ENCODE assay signal across 8 mouse cellular contexts in the genomic region with DNA sequence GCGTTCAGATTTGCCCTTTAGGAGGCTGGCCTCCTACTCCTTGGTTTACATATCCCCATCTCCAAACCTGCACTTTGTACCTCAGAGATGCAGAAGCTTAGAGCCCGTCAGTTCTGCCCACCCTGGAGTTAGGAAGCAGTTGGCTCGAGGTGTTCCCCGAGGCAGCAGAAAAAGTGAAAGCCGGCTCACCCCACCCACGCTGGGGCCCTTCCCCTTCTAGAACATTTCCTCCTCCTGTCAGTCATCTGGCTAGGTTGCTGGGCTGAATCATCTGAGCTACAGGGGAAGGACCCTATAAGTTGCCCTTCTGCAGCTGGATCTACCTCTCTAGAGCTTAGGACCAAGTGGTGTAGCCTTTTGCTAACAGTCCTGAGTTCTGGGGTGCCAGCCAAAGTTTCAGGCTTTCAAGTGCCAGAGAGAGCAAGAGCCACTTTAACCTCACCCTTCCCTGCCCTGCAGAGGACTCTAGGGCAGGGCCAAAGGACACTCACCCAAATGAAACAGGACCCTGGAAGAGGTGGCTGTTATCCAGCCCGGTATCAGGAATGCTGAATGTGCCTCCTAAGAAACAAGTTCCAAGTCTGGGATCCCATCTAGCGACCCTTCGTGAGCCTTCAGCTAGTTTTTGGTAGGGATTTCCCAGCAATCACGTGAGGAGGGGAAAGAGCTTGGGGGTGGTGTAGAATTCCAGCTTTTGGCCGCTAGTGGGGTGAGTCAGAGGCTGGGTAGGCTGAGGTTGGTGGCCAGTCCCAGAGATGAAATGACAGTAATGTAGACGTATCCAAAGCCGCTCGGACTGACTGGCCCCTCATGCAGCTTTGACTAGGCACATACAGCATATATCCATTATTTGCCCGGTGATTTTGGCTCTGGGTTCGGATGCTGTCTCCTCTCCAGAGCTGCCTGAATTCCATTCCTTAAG. TPM values are rescaled to one million over a fixed set of nuclear protein-coding genes. Genes with fewer than 3 reads are reported as not detected.
DNase-seq lines count a peak whose midpoint lies in the region; ATAC-seq and TF ChIP-seq lines count a peak whose summit lies in the region.

No protein-coding gene starts in this region.

- no peak for TF ChIP-seq POLR2A in cortical plate, adult 2 months (IDR thresholded peaks at IDR 0.05; ENCODE audit: extremely low read depth, insufficient read depth, low read length)

- no peaks in the 10 kb centered on the region for H3K27me3 ChIP-seq in intestine, embryonic 16.5 days (replicated peaks; ENCODE audit: control insufficient read depth, insufficient read depth, low read length)
- H3K27me3 ChIP-seq in lung, embryonic 14.5 days (ENCODE audit: insufficient read depth, low read length) = no peaks in the 10 kb centered on the region

- WGBS in intestine, embryonic 16.5 days = 23% methylated on average over 16 of the region's 16 CpGs
- WGBS in lung, embryonic 14.5 days = 24% methylated on average over 16 of the region's 16 CpGs

- H3K9me3 ChIP-seq in intestine, embryonic 16.5 days (ENCODE audit: control insufficient read depth, low read length) = no peaks in the 10 kb centered on the region
- H3K9me3 ChIP-seq in lung, embryonic 14.5 days (ENCODE audit: low read depth, low read length) = no peaks in the 10 kb centered on the region

- peak overlapping the region; percentile 11 for H3K27ac ChIP-seq in cortical plate, adult 2 months (ENCODE audit: insufficient read depth, low read length)
- peak overlapping the region; percentile 65 for H3K27ac ChIP-seq in intestine, embryonic 16.5 days (ENCODE audit: low read length)
- peak overlapping the region; percentile 71; the same call in 1 of the 2 replicates for H3K27ac ChIP-seq in lung, embryonic 14.5 days (ENCODE audit: low read depth)

- peaks cover 12% of the 10 kb centered on the region; the same call in 1 of the 2 replicates for H3K4me1 ChIP-seq in cortical plate, adult 2 months (ENCODE audit: control insufficient read depth, insufficient read depth, low read length)
- peaks cover 50% of the 10 kb centered on the region for H3K4me1 ChIP-seq in intestine, embryonic 16.5 days (ENCODE audit: control insufficient read depth, insufficient read depth, low read length)
- H3K4me1 ChIP-seq in lung, embryonic 14.5 days (ENCODE audit: insufficient read depth) = peaks cover 15% of the 10 kb centered on the region

- H3K9ac ChIP-seq in intestine, embryonic 16.5 days (ENCODE audit: low read depth, low read length) = peak overlapping the region; percentile 60
- peak overlapping the region; percentile 34; the same call in 1 of the 2 replicates for H3K9ac ChIP-seq in lung, embryonic 14.5 days

- TF ChIP-seq CTCF in cortical plate, adult 2 months (IDR thresholded peaks at IDR 0.05; ENCODE audit: extremely low read depth, insufficient read depth, low read length) = no peak
- no peak for TF ChIP-seq CTCF in lung, embryonic 14.5 days (IDR thresholded peaks at IDR 0.05; ENCODE audit: low read depth)

- no peaks in the 10 kb centered on the region for H3K36me3 ChIP-seq in intestine, embryonic 16.5 days (ENCODE audit: control insufficient read depth, insufficient read depth, low read length)
- H3K36me3 ChIP-seq in lung, embryonic 14.5 days (ENCODE audit: insufficient read depth) = peaks cover 8% of the 10 kb centered on the region; the same call in 1 of the 2 replicates

- H3K4me3 ChIP-seq in cortical plate, adult 2 months (ENCODE audit: insufficient read depth, low read length) = no peak overlapping the region; the same call in 1 of the 2 replicates
- peak overlapping the region; percentile 33 for H3K4me3 ChIP-seq in intestine, embryonic 16.5 days (ENCODE audit: low read length)
- no peak overlapping the region; the same call in none of the 2 replicates for H3K4me3 ChIP-seq in lung, embryonic 14.5 days (ENCODE audit: low read depth, low read length)

- H3K4me2 ChIP-seq in intestine, embryonic 16.5 days (ENCODE audit: low read depth, low read length) = peak overlapping the region; percentile 51
- H3K4me2 ChIP-seq in lung, embryonic 14.5 days = peak overlapping the region; percentile 53

- peak; percentile 45 for ATAC-seq in intestine, embryonic 16.5 days
- ATAC-seq in lung, embryonic 14.5 days (ENCODE audit: insufficient read depth) = peak; percentile 53
- ATAC-seq in erythroid progenitor cell, adult 5-6 weeks (replicated peaks; ENCODE audit: low FRiP score, poor library complexity, severe bottlenecking) = no peak

- peak; percentile 43 for DNase-seq in ovary, adult 18-20 months (ENCODE audit: low spot score)
- no peak for DNase-seq in ovary, postnatal 10 days (ENCODE audit: low spot score)
- peak; percentile 98 for DNase-seq in heart, adult 11 months
- DNase-seq in lung, embryonic 14.5 days = peak; percentile 70
- DNase-seq in right cerebral cortex, postnatal 10 days (ENCODE audit: low spot score in 2 of 2) = peak; percentile 46 to 49

RNA-seq across cellular contexts. Expression of a gene that starts 0.5 kb away (rescaled TPM):
- 3.7 and 4.6 TPM in 2 replicates for polyA plus RNA-seq in cortical plate, adult 2 months (2012; rRNA removed)
- 3.0 TPM in 2 replicates for polyA plus RNA-seq in intestine, embryonic 16.5 days (2015; fragmentation: Nextera tagmentation; extraction: Ambion mirVana)
- 1.6 and 2.4 TPM in 2 replicates for polyA plus RNA-seq in lung, embryonic 14.5 days (2014; fragmentation: Nextera tagmentation; extraction: Ambion mirVana)
- total RNA-seq in erythroid progenitor cell, adult 5-6 weeks (2015; ENCODE audit: low replicate concordance) = 3.2 and 4.2 TPM in 2 replicates
- 2.3 and 3.3 TPM in 2 replicates for total RNA-seq in erythroid progenitor cell, adult 5-6 weeks (2017; ENCODE audit: low replicate concordance)

RNA-seq across cellular contexts. Expression of a gene that starts 0.5 kb away (rescaled TPM):
- 46.3 and 47.6 TPM in 2 replicates for polyA plus RNA-seq in cortical plate, adult 2 months (2012; rRNA removed)
- 45.9 and 52.0 TPM in 2 replicates for polyA plus RNA-seq in intestine, embryonic 16.5 days (2015; fragmentation: Nextera tagmentation; extraction: Ambion mirVana)
- polyA plus RNA-seq in lung, embryonic 14.5 days (2014; fragmentation: Nextera tagmentation; extraction: Ambion mirVana) = 45.2 and 52.7 TPM in 2 replicates
- total RNA-seq in erythroid progenitor cell, adult 5-6 weeks (2015; ENCODE audit: low replicate concordance) = not detected in 2 replicates
- 1.3 and 3.9 TPM in 2 replicates for total RNA-seq in erythroid progenitor cell, adult 5-6 weeks (2017; ENCODE audit: low replicate concordance)

RNA-seq across cellular contexts. Expression of a gene that starts 10.5 kb away (rescaled TPM):
- 18.7 and 19.0 TPM in 2 replicates for polyA plus RNA-seq in cortical plate, adult 2 months (2012; rRNA removed)
- polyA plus RNA-seq in intestine, embryonic 16.5 days (2015; fragmentation: Nextera tagmentation; extraction: Ambion mirVana) = 0.11 TPM in 2 replicates
- polyA plus RNA-seq in lung, embryonic 14.5 days (2014; fragmentation: Nextera tagmentation; extraction: Ambion mirVana) = 0.26 and 0.34 TPM in 2 replicates
- not detected in 2 replicates for total RNA-seq in erythroid progenitor cell, adult 5-6 weeks (2015; ENCODE audit: low replicate concordance)
- not detected in 2 replicates for total RNA-seq in erythroid progenitor cell, adult 5-6 weeks (2017; ENCODE audit: low replicate concordance)

RNA-seq across cellular contexts. Expression of a gene that starts 23.2 kb away (rescaled TPM):
- 304 and 306 TPM in 2 replicates for polyA plus RNA-seq in cortical plate, adult 2 months (2012; rRNA removed)
- 30.5 and 32.6 TPM in 2 replicates for polyA plus RNA-seq in intestine, embryonic 16.5 days (2015; fragmentation: Nextera tagmentation; extraction: Ambion mirVana)
- 95.9 and 109 TPM in 2 replicates for polyA plus RNA-seq in lung, embryonic 14.5 days (2014; fragmentation: Nextera tagmentation; extraction: Ambion mirVana)
- total RNA-seq in erythroid progenitor cell, adult 5-6 weeks (2015; ENCODE audit: low replicate concordance) = 9.2 TPM in 1 of 2 replicates, not detected in the other
- not detected in 2 replicates for total RNA-seq in erythroid progenitor cell, adult 5-6 weeks (2017; ENCODE audit: low replicate concordance)

RNA-seq across cellular contexts. Expression of a gene that starts 23.5 kb away (rescaled TPM):
- not detected in 2 replicates for polyA plus RNA-seq in cortical plate, adult 2 months (2012; rRNA removed)
- polyA plus RNA-seq in intestine, embryonic 16.5 days (2015; fragmentation: Nextera tagmentation; extraction: Ambion mirVana) = not detected in 2 replicates
- not detected in 2 replicates for polyA plus RNA-seq in lung, embryonic 14.5 days (2014; fragmentation: Nextera tagmentation; extraction: Ambion mirVana)
- total RNA-seq in erythroid progenitor cell, adult 5-6 weeks (2015; ENCODE audit: low replicate concordance) = not detected in 2 replicates
- not detected in 2 replicates for total RNA-seq in erythroid progenitor cell, adult 5-6 weeks (2017; ENCODE audit: low replicate concordance)

Comparison
In these comparisons a context has a peak if more than half of its experiments do, and no peak if none do; other contexts are left out.
1. H3K27ac ChIP-seq: peak in every context shown above with its lines; median percentile 71 in lung, embryonic 14.5 days; 65 in intestine, embryonic 16.5 days; 11 in cortical plate, adult 2 months.
2. RNA of a gene that starts 10.5 kb away (polyA plus RNA-seq): 18.7 to 19.0 TPM in cortical plate, adult 2 months; 0.26 to 0.34 TPM in lung, embryonic 14.5 days and 0.11 TPM in intestine, embryonic 16.5 days; every median in the first group is over 10 times any median in the second.